Mouse (Mus musculus) embryonic fibroblast, embryonic 13.5 days (primary cell): ENCODE results near the gene Gm4131.
"Not testable (repeated sequence)": the region's sequence is repeated elsewhere in the genome, so short reads cannot be mapped to it uniquely, and the experiment has no call there.

Source experiments
- CTCF ChIP-seq: IDR thresholded peaks from 2 replicates; pipeline ENCODE4 v1.5.1; 2011; ENCODE audit warnings: mild to moderate bottlenecking, control low read depth, low read length, moderate library complexity, borderline replicate concordance; ENCODE audit not compliant: insufficient read depth
- POLR2A ChIP-seq: IDR thresholded peaks from 2 replicates; pipeline ENCODE4 v1.6.1; 2011; ENCODE audit warnings: low read depth, mild to moderate bottlenecking, control low read depth, low read length, moderate library complexity

- not testable (repeated sequence) for TF ChIP-seq CTCF, POLR2A
Observed at GRCm38 (mm10) chr14:62566821-62567220, at the start of gene Gm4131.
